Mouse (Mus musculus): Measurements from ENCODE around the gene Zc3h6. TPM values are rescaled to one million over a fixed set of nuclear protein-coding genes. Genes with fewer than 3 reads are reported as not detected.
"Not testable (repeated sequence)": the region's sequence is repeated elsewhere in the genome, so short reads cannot be mapped to it uniquely, and the experiment has no call there.

The Zc3h6 gene
- polyA plus RNA-seq, 1 experiment from 2014 or later = 1.3 TPM

- H3K9me3 ChIP-seq (replicated peaks; ENCODE audit: control insufficient read depth, low read length); H3K27me3 ChIP-seq (ENCODE audit: control insufficient read depth, insufficient read depth, low read length); H3K27ac ChIP-seq (ENCODE audit: low read length); H3K9ac ChIP-seq (ENCODE audit: low read length); H3K4me1 ChIP-seq (ENCODE audit: control insufficient read depth, insufficient read depth, low read length); H3K4me3 ChIP-seq (ENCODE audit: low read length); H3K36me3 ChIP-seq (ENCODE audit: control insufficient read depth, insufficient read depth); H3K4me2 ChIP-seq (ENCODE audit: low read depth, low read length); ATAC-seq (replicated peaks; ENCODE audit: extremely low read depth, insufficient read depth, low FRiP score): not testable (repeated sequence)
- WGBS = 70% methylated on average over 2 of the region's 2 CpGs
Observed at GRCm38 (mm10) chr2:129008867-129009266, 41.7 kb downstream of the Zc3h6 start.

- Histone ChIP-seq H3K27ac (ENCODE audit: low read length) (no peak overlapping the region), H3K4me2 (ENCODE audit: low read depth, low read length) (no peak overlapping the region), H3K4me3 (ENCODE audit: low read length) (no peak overlapping the region), H3K27me3 (ENCODE audit: control insufficient read depth, insufficient read depth, low read length) (no peaks in the 10 kb centered on the region), H3K9ac (ENCODE audit: low read length) (no peak overlapping the region), H3K4me1 (ENCODE audit: control insufficient read depth, insufficient read depth, low read length) (no peaks in the 10 kb centered on the region), H3K36me3 (ENCODE audit: control insufficient read depth, insufficient read depth) (peaks cover 9% of the 10 kb centered on the region; the same call in 1 of the 2 replicates), H3K9me3 (replicated peaks; ENCODE audit: control insufficient read depth, low read length) (no peaks in the 10 kb centered on the region)
- WGBS = 81% methylated on average over 2 of the region's 2 CpGs
- no peak for ATAC-seq (replicated peaks; ENCODE audit: extremely low read depth, insufficient read depth, low FRiP score)
Observed at GRCm38 (mm10) chr2:129020106-129020505, 52.9 kb downstream of the Zc3h6 start.

- 76% methylated on average over 9 of the region's 9 CpGs for WGBS
- Histone ChIP-seq H3K27ac (ENCODE audit: low read length) (no peak overlapping the region), H3K4me1 (ENCODE audit: control insufficient read depth, insufficient read depth, low read length) (no peaks in the 10 kb centered on the region), H3K4me2 (ENCODE audit: low read depth, low read length) (no peak overlapping the region), H3K4me3 (ENCODE audit: low read length) (no peak overlapping the region), H3K9me3 (replicated peaks; ENCODE audit: control insufficient read depth, low read length) (no peaks in the 10 kb centered on the region), H3K27me3 (ENCODE audit: control insufficient read depth, insufficient read depth, low read length) (no peaks in the 10 kb centered on the region), H3K36me3 (ENCODE audit: control insufficient read depth, insufficient read depth) (no peaks in the 10 kb centered on the region), H3K9ac (ENCODE audit: low read length) (no peak overlapping the region)
- no peak for ATAC-seq (replicated peaks; ENCODE audit: extremely low read depth, insufficient read depth, low FRiP score)
Observed at GRCm38 (mm10) chr2:129024820-129025219, 57.6 kb downstream of the Zc3h6 start.

- Histone ChIP-seq H3K27ac (ENCODE audit: low read length) (no peak overlapping the region), H3K9me3 (replicated peaks; ENCODE audit: control insufficient read depth, low read length) (no peaks in the 10 kb centered on the region), H3K36me3 (ENCODE audit: control insufficient read depth, insufficient read depth) (no peaks in the 10 kb centered on the region), H3K9ac (ENCODE audit: low read length) (no peak overlapping the region), H3K4me3 (ENCODE audit: low read length) (no peak overlapping the region), H3K27me3 (ENCODE audit: control insufficient read depth, insufficient read depth, low read length) (peaks cover 23% of the 10 kb centered on the region), H3K4me2 (ENCODE audit: low read depth, low read length) (no peak overlapping the region), H3K4me1 (ENCODE audit: control insufficient read depth, insufficient read depth, low read length) (peaks cover 6% of the 10 kb centered on the region)
- WGBS = 71% methylated on average over 5 of the region's 5 CpGs
- ATAC-seq (replicated peaks; ENCODE audit: extremely low read depth, insufficient read depth, low FRiP score) = no peak
Observed at GRCm38 (mm10) chr2:129035381-129035780, 68.2 kb downstream of the Zc3h6 start.

- H3K27me3 ChIP-seq (ENCODE audit: control insufficient read depth, insufficient read depth, low read length) = peaks cover 29% of the 10 kb centered on the region
- no peak for ATAC-seq (replicated peaks; ENCODE audit: extremely low read depth, insufficient read depth, low FRiP score)
- peak overlapping the region; percentile 89 for H3K4me2 ChIP-seq (ENCODE audit: low read depth, low read length)
- peak overlapping the region; percentile 53 for H3K4me3 ChIP-seq (ENCODE audit: low read length)
- WGBS = 12% methylated on average over 15 of the region's 15 CpGs
- H3K9me3 ChIP-seq (replicated peaks; ENCODE audit: control insufficient read depth, low read length) = no peaks in the 10 kb centered on the region
- peaks cover 6% of the 10 kb centered on the region for H3K4me1 ChIP-seq (ENCODE audit: control insufficient read depth, insufficient read depth, low read length)
- no peaks in the 10 kb centered on the region for H3K36me3 ChIP-seq (ENCODE audit: control insufficient read depth, insufficient read depth)
- peak overlapping the region; percentile 57 for H3K9ac ChIP-seq (ENCODE audit: low read length)
- H3K27ac ChIP-seq (ENCODE audit: low read length) = no peak overlapping the region
Observed at GRCm38 (mm10) chr2:129038426-129038936, 71.3 kb downstream of the Zc3h6 start.

GRCm38 (mm10) chr2:129038937-129039631 lies 71.9 kb downstream of the Zc3h6 start:
- H3K4me3 ChIP-seq (ENCODE audit: low read length) = peak overlapping the region; percentile 53
- 0 out of 2 replicates have a peak, but pooled peaks have one; percentile 14 for ATAC-seq (replicated peaks; ENCODE audit: extremely low read depth, insufficient read depth, low FRiP score)
- H3K4me1 ChIP-seq (ENCODE audit: control insufficient read depth, insufficient read depth, low read length) = peaks cover 6% of the 10 kb centered on the region
- H3K4me2 ChIP-seq (ENCODE audit: low read depth, low read length) = peak overlapping the region; percentile 89
- H3K27ac ChIP-seq (ENCODE audit: low read length) = no peak overlapping the region
- H3K36me3 ChIP-seq (ENCODE audit: control insufficient read depth, insufficient read depth) = no peaks in the 10 kb centered on the region
- WGBS = 4% methylated on average over 62 of the region's 62 CpGs
- peak overlapping the region; percentile 57 for H3K9ac ChIP-seq (ENCODE audit: low read length)
- no peaks in the 10 kb centered on the region for H3K9me3 ChIP-seq (replicated peaks; ENCODE audit: control insufficient read depth, low read length)
- peaks cover 29% of the 10 kb centered on the region for H3K27me3 ChIP-seq (ENCODE audit: control insufficient read depth, insufficient read depth, low read length)

GRCm38 (mm10) chr2:129040567-129040966 lies 73.4 kb downstream of the Zc3h6 start:
- no peak for ATAC-seq (replicated peaks; ENCODE audit: extremely low read depth, insufficient read depth, low FRiP score)
- Histone ChIP-seq H3K27ac (ENCODE audit: low read length) (no peak overlapping the region), H3K9me3 (replicated peaks; ENCODE audit: control insufficient read depth, low read length) (no peaks in the 10 kb centered on the region), H3K27me3 (ENCODE audit: control insufficient read depth, insufficient read depth, low read length) (peaks cover 29% of the 10 kb centered on the region), H3K4me3 (ENCODE audit: low read length) (no peak overlapping the region), H3K4me2 (ENCODE audit: low read depth, low read length) (no peak overlapping the region), H3K36me3 (ENCODE audit: control insufficient read depth, insufficient read depth) (no peaks in the 10 kb centered on the region), H3K9ac (ENCODE audit: low read length) (no peak overlapping the region), H3K4me1 (ENCODE audit: control insufficient read depth, insufficient read depth, low read length) (peaks cover 6% of the 10 kb centered on the region)
- WGBS = 23% methylated on average over 6 of the region's 6 CpGs

- Histone ChIP-seq H3K27ac (ENCODE audit: low read length) (no peak overlapping the region), H3K4me2 (ENCODE audit: low read depth, low read length) (no peak overlapping the region), H3K27me3 (ENCODE audit: control insufficient read depth, insufficient read depth, low read length) (no peaks in the 10 kb centered on the region; the same call in 1 of the 2 replicates), H3K36me3 (ENCODE audit: control insufficient read depth, insufficient read depth) (no peaks in the 10 kb centered on the region), H3K9me3 (replicated peaks; ENCODE audit: control insufficient read depth, low read length) (no peaks in the 10 kb centered on the region), H3K4me3 (ENCODE audit: low read length) (no peak overlapping the region), H3K9ac (ENCODE audit: low read length) (no peak overlapping the region), H3K4me1 (ENCODE audit: control insufficient read depth, insufficient read depth, low read length) (no peaks in the 10 kb centered on the region)
- ATAC-seq (replicated peaks; ENCODE audit: extremely low read depth, insufficient read depth, low FRiP score) = no peak
- WGBS = 54% methylated on average over 6 of the region's 6 CpGs
Observed at GRCm38 (mm10) chr2:129046172-129046845, 79.1 kb downstream of the Zc3h6 start.

- no peak overlapping the region for H3K27ac ChIP-seq (ENCODE audit: low read length)
- no peaks in the 10 kb centered on the region for H3K9me3 ChIP-seq (replicated peaks; ENCODE audit: control insufficient read depth, low read length)
- no peak overlapping the region for H3K4me3 ChIP-seq (ENCODE audit: low read length)
- no peak overlapping the region for H3K4me2 ChIP-seq (ENCODE audit: low read depth, low read length)
- no peak for ATAC-seq (replicated peaks; ENCODE audit: extremely low read depth, insufficient read depth, low FRiP score)
- H3K36me3 ChIP-seq (ENCODE audit: control insufficient read depth, insufficient read depth) = no peaks in the 10 kb centered on the region
- H3K27me3 ChIP-seq (ENCODE audit: control insufficient read depth, insufficient read depth, low read length) = no peaks in the 10 kb centered on the region
- WGBS = 78% methylated on average over 4 of the region's 4 CpGs
- no peaks in the 10 kb centered on the region for H3K4me1 ChIP-seq (ENCODE audit: control insufficient read depth, insufficient read depth, low read length)
- H3K9ac ChIP-seq (ENCODE audit: low read length) = no peak overlapping the region
Observed at GRCm38 (mm10) chr2:129046846-129047196, 79.6 kb downstream of the Zc3h6 start.
